Comparison of ENCODE assay signal across 19 mouse cellular contexts in genomic region chr7:16079947-16080346, GRCm38 (mm10). TPM values are rescaled to one million over a fixed set of nuclear protein-coding genes. Genes with fewer than 3 reads are reported as not detected.
DNase-seq lines count a peak whose midpoint lies in the region; ATAC-seq lines count a peak whose summit lies in the region.
"Had no signal": no experiment of that assay in that cellular context is flagged by ENCODE, and none has a peak within 500 bp of the region (broad histone marks: within the 10 kb centered on the region; RNA-seq: fewer than 3 reads in every experiment).

No protein-coding gene starts in this region.

- H3K4me3 ChIP-seq in midbrain, embryonic 13.5 days (replicated peaks): no peak overlapping the region
- H3K4me3 ChIP-seq: embryonic facial prominence, embryonic 10.5 days; embryonic facial prominence, embryonic 12.5 days; forebrain, embryonic 13.5 days; forebrain, embryonic 15.5 days had no signal

- H3K9ac ChIP-seq in midbrain, embryonic 13.5 days (replicated peaks): no peak overlapping the region
- H3K9ac ChIP-seq: embryonic facial prominence, embryonic 12.5 days; forebrain, embryonic 13.5 days; forebrain, embryonic 15.5 days; forebrain, postnatal 0 days had no signal

- DNase-seq in cerebellum, adult 9-10 months: peak; percentile 33
- no peak for DNase-seq in cerebellum, adult 11 months
- DNase-seq in cerebellum, postnatal 25 days: peak; percentile 27 to 52
- DNase-seq in lung, postnatal 10 days: peak; percentile 32
- DNase-seq in lung, postnatal 4 days: no peak
- DNase-seq: adrenal gland, adult 2 months; adrenal gland, postnatal 10 days; adrenal gland, postnatal 25 days; cerebellum, adult 11-12 months; cerebellum, postnatal 36 days; forebrain, postnatal 0 days had no signal

- H3K9me3 ChIP-seq in midbrain, embryonic 13.5 days: no peaks in the 10 kb centered on the region
- H3K9me3 ChIP-seq: embryonic facial prominence, embryonic 10.5 days; embryonic facial prominence, embryonic 12.5 days; forebrain, embryonic 13.5 days; forebrain, embryonic 15.5 days had no signal

- H3K36me3 ChIP-seq in midbrain, embryonic 13.5 days: no peaks in the 10 kb centered on the region
- H3K36me3 ChIP-seq: embryonic facial prominence, embryonic 10.5 days; embryonic facial prominence, embryonic 12.5 days; forebrain, embryonic 15.5 days had no signal

- no peak overlapping the region for H3K4me2 ChIP-seq in midbrain, embryonic 13.5 days (replicated peaks)
- H3K4me2 ChIP-seq: embryonic facial prominence, embryonic 12.5 days; forebrain, embryonic 13.5 days; forebrain, embryonic 15.5 days had no signal

- ATAC-seq in cerebellum, adult (ENCODE audit: insufficient number of reproducible peaks, low FRiP score, low TSS enrichment): no peak
- no peak for ATAC-seq in midbrain, embryonic 13.5 days
- ATAC-seq: forebrain, embryonic 13.5 days; forebrain, embryonic 15.5 days; forebrain, postnatal 0 days had no signal

- WGBS in midbrain, embryonic 13.5 days: 76% methylated on average over 1 of the region's 1 CpGs

- no peak overlapping the region for H3K27ac ChIP-seq in midbrain, embryonic 13.5 days
- H3K27ac ChIP-seq: embryonic facial prominence, embryonic 10.5 days; embryonic facial prominence, embryonic 12.5 days; forebrain, embryonic 13.5 days; forebrain, embryonic 15.5 days had no signal

- H3K4me1 ChIP-seq in midbrain, embryonic 13.5 days (replicated peaks): no peaks in the 10 kb centered on the region
- H3K4me1 ChIP-seq: embryonic facial prominence, embryonic 12.5 days; forebrain, embryonic 13.5 days; forebrain, embryonic 15.5 days had no signal

- H3K27me3 ChIP-seq in midbrain, embryonic 13.5 days: peaks cover 6% of the 10 kb centered on the region; the same call in 1 of the 2 replicates
- H3K27me3 ChIP-seq: forebrain, embryonic 15.5 days had no signal

RNA-seq across cellular contexts. Expression of gene Napa, which starts 18.3 kb away (rescaled TPM):
- 196 and 203 TPM in 2 replicates for polyA plus RNA-seq in midbrain, embryonic 13.5 days (2015; fragmentation: Nextera tagmentation; extraction: Ambion mirVana)

RNA-seq across cellular contexts. Expression of gene Zfp541, which starts 18.3 kb away (rescaled TPM):
- not detected in 2 replicates for polyA plus RNA-seq in midbrain, embryonic 13.5 days (2015; fragmentation: Nextera tagmentation; extraction: Ambion mirVana)
- polyA plus RNA-seq: C2C12; forebrain, embryonic 11.5 days; forebrain, embryonic 13.5 days; forebrain, embryonic 15.5 days had no signal

RNA-seq across cellular contexts. Expression of gene Bicra, which starts 32.2 kb away (rescaled TPM):
- polyA plus RNA-seq in midbrain, embryonic 13.5 days (2015; fragmentation: Nextera tagmentation; extraction: Ambion mirVana): 7.9 and 10.2 TPM in 2 replicates

RNA-seq across cellular contexts. Expression of gene Kptn, which starts 39.7 kb away (rescaled TPM):
- polyA plus RNA-seq in midbrain, embryonic 13.5 days (2015; fragmentation: Nextera tagmentation; extraction: Ambion mirVana): 39.6 and 41.2 TPM in 2 replicates

RNA-seq across cellular contexts. Expression of gene Slc8a2, which starts 49.7 kb away (rescaled TPM):
- 0.66 and 1.1 TPM in 2 replicates for polyA plus RNA-seq in midbrain, embryonic 13.5 days (2015; fragmentation: Nextera tagmentation; extraction: Ambion mirVana)

Comparison
In these comparisons a context has a peak if more than half of its experiments do, and no peak if none do; other contexts are left out.
1. DNase-seq: peak in cerebellum, adult 9-10 months (single experiment), cerebellum, postnatal 25 days (2 of 2) and lung, postnatal 10 days (single experiment); none in cerebellum, adult 11 months (single experiment) and lung, postnatal 4 days (0 of 2).